Mouse (Mus musculus): ENCODE data around the gene Ank3.

- TF ChIP-seq CTCF (IDR thresholded peaks at IDR 0.05; ENCODE audit: extremely low read depth, insufficient read length, insufficient replicate concordance, low read depth, low read length) (no peak), POLR2A (IDR thresholded peaks at IDR 0.05; ENCODE audit: low read depth, low read length) (no peak)
These were observed 236.3 kb downstream of the Ank3 start for GRCm38 (mm10) chr10:69634891-69635290.
